Mouse (Mus musculus) E14TG2a.4 (cell line): ENCODE results near the gene 2210408I21Rik.

ENCODE experiments used
- H3K27me3 ChIP-seq: 2 replicates; pipeline ENCODE4 v1.6.1; 2014; ENCODE audit warnings: low read length, control low read depth; ENCODE audit not compliant: insufficient read depth
- H3K36me3 ChIP-seq: 2 replicates; pipeline ENCODE4 v1.6.1; 2014; ENCODE audit warnings: low read length, control low read depth; ENCODE audit not compliant: insufficient read depth
- H3K4me1 ChIP-seq: replicated peaks from 2 replicates; pipeline ENCODE4 v1.6.1; 2014; ENCODE audit warnings: low read depth, low read length, control low read depth
- H3K4me3 ChIP-seq: replicated peaks from 2 replicates; pipeline ENCODE4 v1.5.1; 2014; ENCODE audit warnings: mild to moderate bottlenecking, low read length
- H3K9me3 ChIP-seq: 2 replicates; pipeline ENCODE4 v1.6.1; 2014; ENCODE audit warnings: low read length, control low read depth
- CTCF ChIP-seq: conservative IDR thresholded peaks from 2 replicates; pipeline ENCODE4 v1.5.1; 2014; ENCODE audit warnings: low read length
- NANOG ChIP-seq: IDR thresholded peaks from 2 replicates; pipeline ENCODE4 v1.6.1; 2014; ENCODE audit warnings: borderline replicate concordance, low read length, mixed read lengths
- POU5F1 ChIP-seq: IDR thresholded peaks from 2 replicates; pipeline ENCODE4 v1.6.1; 2014; ENCODE audit warnings: low read length, borderline replicate concordance

Gene 2210408I21Rik

GRCm38 (mm10) chr13:77177931-77178330 lies 42.6 kb downstream of the 2210408I21Rik start:
- H3K36me3 ChIP-seq, result no peaks in the 10 kb centered on the region
- no peaks in the 10 kb centered on the region for H3K4me1 ChIP-seq
- H3K9me3 ChIP-seq, result no peaks in the 10 kb centered on the region
- no peaks in the 10 kb centered on the region for H3K27me3 ChIP-seq
- no peak overlapping the region for H3K4me3 ChIP-seq
- TF ChIP-seq POU5F1 (no peak), CTCF (no peak), NANOG (no peak)

- H3K4me3 ChIP-seq, result no peak overlapping the region
- no peaks in the 10 kb centered on the region for H3K36me3 ChIP-seq
- H3K27me3 ChIP-seq, result no peaks in the 10 kb centered on the region
- no peaks in the 10 kb centered on the region for H3K9me3 ChIP-seq
- H3K4me1 ChIP-seq, result no peaks in the 10 kb centered on the region
- TF ChIP-seq CTCF, result no peak
- TF ChIP-seq POU5F1, result no peak
- no peak for TF ChIP-seq NANOG
These were observed 55.3 kb downstream of the 2210408I21Rik start for GRCm38 (mm10) chr13:77190606-77191005.

- H3K4me3 ChIP-seq, result no peak overlapping the region
- TF ChIP-seq POU5F1, result no peak
- no peaks in the 10 kb centered on the region for H3K4me1 ChIP-seq
- no peaks in the 10 kb centered on the region for H3K36me3 ChIP-seq
- H3K9me3 ChIP-seq, result no peaks in the 10 kb centered on the region
- H3K27me3 ChIP-seq, result no peaks in the 10 kb centered on the region
These were observed 56.9 kb downstream of the 2210408I21Rik start for GRCm38 (mm10) chr13:77192201-77192600.

GRCm38 (mm10) chr13:77208764-77209418 lies 73.6 kb downstream of the 2210408I21Rik start:
- no peak for TF ChIP-seq NANOG
- TF ChIP-seq POU5F1, result no peak
- TF ChIP-seq CTCF, result no peak
- Histone ChIP-seq H3K36me3 (no peaks in the 10 kb centered on the region), H3K4me1 (peaks cover 5% of the 10 kb centered on the region; the same call in 1 of the 2 replicates), H3K4me3 (no peak overlapping the region), H3K27me3 (no peaks in the 10 kb centered on the region), H3K9me3 (no peaks in the 10 kb centered on the region)

- Histone ChIP-seq H3K4me3 (no peak overlapping the region), H3K36me3 (no peaks in the 10 kb centered on the region), H3K4me1 (no peaks in the 10 kb centered on the region), H3K27me3 (no peaks in the 10 kb centered on the region), H3K9me3 (no peaks in the 10 kb centered on the region)
- TF ChIP-seq CTCF, result no peak
- no peak for TF ChIP-seq NANOG
- no peak for TF ChIP-seq POU5F1
These were observed 77.9 kb downstream of the 2210408I21Rik start for GRCm38 (mm10) chr13:77213196-77213595.

GRCm38 (mm10) chr13:77215460-77215859 lies 80.1 kb downstream of the 2210408I21Rik start:
- TF ChIP-seq NANOG (no peak), CTCF (no peak), POU5F1 (no peak)
- Histone ChIP-seq H3K36me3 (no peaks in the 10 kb centered on the region), H3K4me3 (no peak overlapping the region), H3K27me3 (no peaks in the 10 kb centered on the region), H3K4me1 (no peaks in the 10 kb centered on the region), H3K9me3 (no peaks in the 10 kb centered on the region)

GRCm38 (mm10) chr13:77217672-77218280 lies 82.4 kb downstream of the 2210408I21Rik start:
- Histone ChIP-seq H3K9me3 (no peaks in the 10 kb centered on the region), H3K27me3 (no peaks in the 10 kb centered on the region), H3K36me3 (no peaks in the 10 kb centered on the region), H3K4me1 (no peaks in the 10 kb centered on the region), H3K4me3 (no peak overlapping the region)
- TF ChIP-seq CTCF (no peak), POU5F1 (no peak), NANOG (no peak)

GRCm38 (mm10) chr13:77221072-77221471 lies 85.7 kb downstream of the 2210408I21Rik start:
- Histone ChIP-seq H3K27me3 (no peaks in the 10 kb centered on the region), H3K4me3 (no peak overlapping the region), H3K36me3 (no peaks in the 10 kb centered on the region), H3K9me3 (no peaks in the 10 kb centered on the region), H3K4me1 (no peaks in the 10 kb centered on the region)
- TF ChIP-seq NANOG (no peak), CTCF (no peak), POU5F1 (no peak)

GRCm38 (mm10) chr13:77256541-77256940 lies 121.2 kb downstream of the 2210408I21Rik start:
- Histone ChIP-seq H3K4me1 (no peaks in the 10 kb centered on the region), H3K27me3 (no peaks in the 10 kb centered on the region), H3K9me3 (no peaks in the 10 kb centered on the region), H3K36me3 (no peaks in the 10 kb centered on the region), H3K4me3 (no peak overlapping the region)
- TF ChIP-seq NANOG (no peak), POU5F1 (no peak), CTCF (no peak)
